Mouse (Mus musculus) C2C12 (cell line): ENCODE data around the gene Gpatch3. TPM values are rescaled to one million over a fixed set of nuclear protein-coding genes. Genes with fewer than 3 reads are reported as not detected.

ENCODE experiments used
- H3K27me3 ChIP-seq: one replicate; pipeline ENCODE4 v1.6.1; 2011; ENCODE audit not compliant: control insufficient read depth, insufficient read depth, insufficient read length
- H3K36me3 ChIP-seq: one replicate; pipeline ENCODE4 v1.6.1; 2011; ENCODE audit not compliant: control insufficient read depth, insufficient read depth
- H3K4me3 ChIP-seq: one replicate; pipeline ENCODE4 v1.5.1; 2011; ENCODE audit warnings: mild to moderate bottlenecking, control low read depth; ENCODE audit not compliant: poor library complexity, insufficient read depth, severe bottlenecking
- H3K79me2 ChIP-seq: one replicate; pipeline ENCODE4 v1.6.1; 2011; ENCODE audit not compliant: control insufficient read depth, insufficient read depth
- H3K79me3 ChIP-seq: one replicate; pipeline ENCODE4 v1.6.1; 2011; ENCODE audit warnings: low read depth, control low read depth
- H3ac ChIP-seq: one replicate; pipeline ENCODE3; 2011; ENCODE audit warnings: low read depth; ENCODE audit not compliant: control insufficient read depth, insufficient read length
- CEBPB ChIP-seq: IDR thresholded peaks from one replicate; pipeline ENCODE4 v1.6.1; 2011; ENCODE audit warnings: low read depth, mild to moderate bottlenecking, control low read depth, moderate library complexity
- CTCF ChIP-seq: IDR thresholded peaks from one replicate; pipeline ENCODE4 v1.5.1; 2011; ENCODE audit not compliant: control insufficient read depth, insufficient read depth, insufficient read length
- FOSL1 ChIP-seq: IDR thresholded peaks from one replicate; pipeline ENCODE4 v1.8.0; 2011; ENCODE audit warnings: mild to moderate bottlenecking, low read length; ENCODE audit not compliant: poor library complexity, insufficient read depth, severe bottlenecking
- MAX ChIP-seq: IDR thresholded peaks from one replicate; pipeline ENCODE4 v1.6.1; 2011; ENCODE audit warnings: mild to moderate bottlenecking, control low read depth
- MYOD1 ChIP-seq: IDR thresholded peaks from one replicate; pipeline ENCODE4 v1.6.1; 2011; ENCODE audit warnings: low read depth; ENCODE audit not compliant: control insufficient read depth, insufficient read length
- MYOG ChIP-seq: IDR thresholded peaks from one replicate; pipeline ENCODE4 v1.6.1; 2011; ENCODE audit not compliant: control insufficient read depth, insufficient read length; ENCODE audit errors: extremely low read depth
- USF1 ChIP-seq: IDR thresholded peaks from one replicate; pipeline ENCODE4 v1.6.1; 2011; ENCODE audit warnings: low read depth, mild to moderate bottlenecking, control low read depth, moderate library complexity
- polyA plus RNA-seq: library from polyadenylated mRNA; unstranded; fragments of >200 nt; fragmentation: generic; extraction: Trizol; gene quantifications from one replicate; pipeline ENCODE4 v1.2.1, GENCODE M21; 2012; ENCODE audit warnings: missing spikeins

The Gpatch3 gene
- polyA plus RNA-seq, 1 experiment, result 6.9 TPM

DNA sequence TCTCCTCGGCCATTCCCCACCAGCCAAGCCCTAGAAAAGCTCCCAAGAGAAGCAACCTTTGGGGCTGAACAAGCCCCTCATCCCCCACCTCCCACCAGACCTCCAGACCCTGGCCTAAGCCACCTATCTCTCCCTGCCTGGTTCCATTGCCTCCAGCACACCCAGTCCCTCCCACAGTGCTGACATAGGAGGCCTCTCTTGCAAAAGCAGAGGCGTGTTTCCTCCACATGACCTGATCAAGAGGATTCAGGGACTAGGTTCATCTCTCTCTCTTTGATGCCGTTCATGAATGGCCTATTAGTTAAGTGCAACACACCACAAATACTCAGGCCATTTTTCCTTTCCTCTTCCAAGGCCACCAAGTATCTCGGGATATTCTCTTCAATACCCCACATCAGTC, 14.7 kb upstream of the Gpatch3 start:
- H3K36me3 ChIP-seq, result no peaks in the 10 kb centered on the region
- H3K4me3 ChIP-seq, result no peak overlapping the region
- peaks cover 40% of the 10 kb centered on the region for H3K27me3 ChIP-seq
- H3K79me2 ChIP-seq, result no peaks in the 10 kb centered on the region
- H3K79me3 ChIP-seq, result no peaks in the 10 kb centered on the region
- TF ChIP-seq MYOG (no peak), USF1 (no peak), MYOD1 (no peak), CTCF (no peak), CEBPB (no peak), FOSL1 (no peak), MAX (no peak)
- no peak overlapping the region for H3ac ChIP-seq

DNA sequence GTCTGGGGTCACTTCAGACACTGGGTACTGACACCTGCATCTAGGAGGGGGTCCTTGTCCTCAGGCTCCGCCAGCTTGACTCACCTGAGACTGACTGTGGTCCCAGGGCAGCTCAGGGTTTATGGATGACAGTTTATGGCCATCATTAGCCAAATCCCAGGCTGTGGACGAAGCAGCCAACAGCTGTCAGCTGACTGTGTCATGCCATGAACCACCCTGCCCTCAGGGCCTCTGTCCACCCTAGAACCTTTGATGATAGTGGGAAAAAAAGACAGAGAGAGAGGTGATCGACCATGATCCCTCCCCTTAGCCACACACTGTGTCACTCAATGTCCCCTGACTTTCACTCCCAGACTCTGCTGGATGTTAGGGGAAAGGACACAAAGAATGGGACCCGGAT, 12.9 kb upstream of the Gpatch3 start:
- peaks cover 26% of the 10 kb centered on the region for H3K27me3 ChIP-seq
- H3K79me2 ChIP-seq, result no peaks in the 10 kb centered on the region
- H3ac ChIP-seq, result no peak overlapping the region
- no peaks in the 10 kb centered on the region for H3K36me3 ChIP-seq
- no peak overlapping the region for H3K4me3 ChIP-seq
- TF ChIP-seq MYOG, result no peak
- TF ChIP-seq CTCF, result no peak
- TF ChIP-seq USF1, result no peak
- TF ChIP-seq CEBPB, result no peak
- TF ChIP-seq MYOD1, result no peak
- no peak for TF ChIP-seq FOSL1
- no peak for TF ChIP-seq MAX
- H3K79me3 ChIP-seq, result no peaks in the 10 kb centered on the region

DNA sequence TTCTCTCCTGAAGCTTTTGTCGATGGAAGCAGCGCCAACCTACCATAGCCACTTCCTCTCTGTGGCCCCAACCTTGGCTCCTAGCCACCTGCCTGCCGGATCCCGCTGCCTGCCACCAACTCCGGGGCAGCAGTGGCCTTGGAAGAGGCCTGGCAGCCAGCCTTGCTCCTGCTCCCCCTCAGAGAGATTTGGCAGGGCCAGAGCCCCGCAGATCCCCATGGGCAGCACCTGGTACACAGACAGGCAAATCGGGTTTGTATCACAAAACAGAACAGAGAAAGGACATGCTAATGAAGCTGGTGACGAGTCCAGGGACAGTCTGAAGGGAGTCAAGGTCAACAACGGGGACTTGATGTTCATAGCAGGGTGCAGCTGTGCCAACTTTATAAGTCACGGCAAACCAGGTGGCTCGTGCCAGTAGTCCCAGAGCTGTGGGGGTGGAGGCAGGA, 11.4 kb upstream of the Gpatch3 start:
- Histone ChIP-seq H3K79me2 (no peaks in the 10 kb centered on the region), H3K36me3 (no peaks in the 10 kb centered on the region), H3K79me3 (no peaks in the 10 kb centered on the region), H3K27me3 (peaks cover 11% of the 10 kb centered on the region), H3K4me3 (no peak overlapping the region), H3ac (no peak overlapping the region)
- TF ChIP-seq MAX (no peak), USF1 (no peak), MYOD1 (no peak), FOSL1 (no peak), CTCF (no peak)

DNA sequence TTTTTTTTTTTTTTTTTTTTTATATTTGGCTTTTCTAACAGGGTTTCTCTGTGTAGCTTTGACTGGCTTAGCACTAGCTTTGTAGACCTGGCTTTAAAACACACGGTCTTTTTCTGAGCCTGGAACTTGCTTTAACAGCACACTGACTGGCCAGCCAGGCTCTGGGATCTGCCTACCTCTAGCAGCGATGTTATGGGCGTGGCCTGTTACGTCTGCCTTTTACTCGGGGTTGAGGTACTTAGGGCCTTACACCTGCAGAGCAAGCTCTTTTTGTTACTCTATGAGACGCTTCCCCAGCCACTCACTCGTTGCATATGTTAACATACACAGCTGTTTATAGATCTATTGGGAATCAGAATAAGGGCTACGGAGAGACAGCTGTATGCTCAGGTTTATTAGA, 7.3 kb upstream of the Gpatch3 start:
- Histone ChIP-seq H3ac (no peak overlapping the region), H3K4me3 (no peak overlapping the region), H3K27me3 (no peaks in the 10 kb centered on the region), H3K79me2 (no peaks in the 10 kb centered on the region), H3K79me3 (no peaks in the 10 kb centered on the region), H3K36me3 (no peaks in the 10 kb centered on the region)
- TF ChIP-seq USF1 (no peak), MAX (no peak), CEBPB (no peak), FOSL1 (no peak), MYOG (no peak), MYOD1 (no peak), CTCF (no peak)

DNA sequence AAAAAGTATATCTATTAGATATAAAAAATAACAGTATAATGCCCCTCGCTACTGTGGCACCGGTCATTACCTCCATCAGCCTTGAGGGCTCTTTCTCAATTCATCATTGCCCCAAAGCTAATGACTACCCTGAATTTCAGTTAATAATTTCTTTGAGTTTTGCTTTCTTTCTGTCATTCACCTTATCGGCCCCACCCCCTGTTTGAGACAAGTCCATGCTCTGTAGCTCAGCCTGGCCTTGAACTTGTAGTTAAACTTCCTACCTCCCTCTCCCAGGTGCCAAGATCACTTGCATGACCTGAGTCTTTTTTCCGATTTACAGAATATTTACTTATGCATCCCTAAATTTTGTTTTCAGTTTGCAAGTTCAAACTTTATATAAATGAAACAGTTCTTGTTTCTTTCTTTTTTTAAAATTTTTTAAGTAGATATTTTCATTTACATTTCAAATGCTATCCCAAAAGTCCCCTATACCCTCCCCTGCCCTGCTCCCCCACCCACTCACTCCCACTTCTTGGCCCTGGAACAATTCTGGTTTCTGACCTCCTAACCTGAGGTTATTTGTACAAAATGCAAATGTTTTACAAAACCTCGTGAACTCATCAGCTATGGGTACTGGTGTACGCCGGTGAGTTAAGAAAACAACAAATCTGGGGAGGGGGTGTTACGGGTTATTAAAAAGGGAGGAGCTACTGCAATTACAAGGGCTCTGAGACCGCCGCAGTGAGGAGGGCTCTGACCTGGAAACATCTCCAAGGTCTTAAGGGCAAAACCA, 5.1 kb upstream of the Gpatch3 start:
- Histone ChIP-seq H3K27me3 (no peaks in the 10 kb centered on the region), H3K4me3 (no peak overlapping the region), H3ac (no peak overlapping the region), H3K79me3 (no peaks in the 10 kb centered on the region), H3K79me2 (no peaks in the 10 kb centered on the region), H3K36me3 (no peaks in the 10 kb centered on the region)
- no peak for TF ChIP-seq MAX
- TF ChIP-seq MYOG, result no peak
- TF ChIP-seq MYOD1, result no peak
- TF ChIP-seq USF1, result no peak
- no peak for TF ChIP-seq CEBPB
- no peak for TF ChIP-seq CTCF
- TF ChIP-seq FOSL1, result no peak

DNA sequence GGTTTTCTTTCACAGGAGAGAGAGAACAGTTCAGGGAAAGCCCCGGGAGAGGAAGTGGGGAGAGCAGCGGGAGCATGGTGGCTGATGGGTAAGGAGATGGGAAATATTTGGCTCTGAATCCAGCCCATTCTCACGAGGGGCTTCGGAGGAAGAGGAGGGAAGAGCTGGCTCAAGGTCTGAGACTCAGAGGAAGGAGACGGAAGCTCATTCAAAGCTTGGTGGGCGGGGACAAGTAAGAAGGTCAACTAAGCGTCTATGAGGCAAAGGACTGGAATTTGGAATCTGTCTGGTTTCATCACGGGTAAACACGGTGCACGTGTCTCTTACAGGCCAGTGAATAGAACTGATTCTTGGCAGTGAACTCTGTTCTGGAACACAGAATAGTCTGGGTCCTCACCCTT, 4.5 kb upstream of the Gpatch3 start:
- H3K79me2 ChIP-seq, result peaks cover 4% of the 10 kb centered on the region
- H3K27me3 ChIP-seq, result no peaks in the 10 kb centered on the region
- H3K4me3 ChIP-seq, result no peak overlapping the region

More for the DNA sequence above, 4.5 kb upstream of the Gpatch3 start:
- H3ac ChIP-seq, result no peak overlapping the region
- H3K79me3 ChIP-seq, result no peaks in the 10 kb centered on the region
- TF ChIP-seq FOSL1, result no peak
- TF ChIP-seq MAX, result no peak
- no peak for TF ChIP-seq MYOG
- no peak for TF ChIP-seq USF1
- TF ChIP-seq CEBPB, result no peak
- no peak for TF ChIP-seq MYOD1
- TF ChIP-seq CTCF, result no peak
- no peaks in the 10 kb centered on the region for H3K36me3 ChIP-seq
